Mouse (Mus musculus): ENCODE measurements at regions not wholly inside any gene's neighbourhood (a gene's known extent, or its start where the extent isn't known, plus 50 kb on each side); places are given as distances from the start of the nearest gene placed in this dataset.

- DNase-seq: no peak
These were observed 61.5 kb downstream of the Ccna1 start for GRCm38 (mm10) chr3:54993761-54994160.

- no peak for DNase-seq
These were observed 65.2 kb downstream of the Ccna1 start for GRCm38 (mm10) chr3:54990073-54990472.

DNA sequence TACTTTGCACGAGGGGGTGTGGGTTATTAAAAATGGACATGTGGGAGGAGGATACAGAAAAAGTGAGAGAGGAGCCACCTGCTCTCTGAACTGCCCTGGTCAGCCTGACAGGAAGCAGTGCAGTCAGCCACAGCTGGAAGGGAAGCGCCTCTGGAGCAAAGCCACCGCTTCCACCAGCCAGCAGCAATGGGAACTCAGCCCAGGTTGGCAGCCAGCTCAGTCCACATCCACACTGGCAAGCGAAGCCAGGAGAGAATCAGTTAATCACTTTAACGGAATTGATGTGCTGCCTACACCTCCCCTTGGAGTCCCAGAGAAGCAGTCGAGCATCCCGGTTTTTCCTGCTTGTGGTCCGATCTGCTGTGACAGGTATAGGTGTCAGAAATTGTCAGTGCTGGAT is 65.9 kb downstream of the Ccna1 start:
- peak; percentile 50 for DNase-seq

DNA sequence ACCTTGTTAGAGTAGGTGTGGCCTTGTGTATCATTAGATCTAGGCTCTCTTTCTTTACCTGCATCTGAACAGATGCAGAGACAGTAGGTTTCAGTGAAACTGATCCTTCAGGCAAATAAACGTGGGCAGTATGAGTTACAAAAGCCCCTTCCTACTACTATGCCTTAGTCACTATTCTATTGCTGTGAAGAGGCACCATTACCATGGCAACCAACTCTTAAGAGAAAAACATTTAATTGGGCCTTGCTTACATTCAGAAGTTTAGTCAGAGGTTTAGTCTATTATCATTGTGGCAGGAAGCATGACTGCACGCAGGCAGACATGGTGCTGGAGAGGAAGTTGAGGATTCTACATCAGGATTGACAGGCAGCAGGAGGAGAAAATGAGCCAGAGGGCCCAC is 65.8 kb upstream of the Sertm1 start:
- no peak for DNase-seq

DNA sequence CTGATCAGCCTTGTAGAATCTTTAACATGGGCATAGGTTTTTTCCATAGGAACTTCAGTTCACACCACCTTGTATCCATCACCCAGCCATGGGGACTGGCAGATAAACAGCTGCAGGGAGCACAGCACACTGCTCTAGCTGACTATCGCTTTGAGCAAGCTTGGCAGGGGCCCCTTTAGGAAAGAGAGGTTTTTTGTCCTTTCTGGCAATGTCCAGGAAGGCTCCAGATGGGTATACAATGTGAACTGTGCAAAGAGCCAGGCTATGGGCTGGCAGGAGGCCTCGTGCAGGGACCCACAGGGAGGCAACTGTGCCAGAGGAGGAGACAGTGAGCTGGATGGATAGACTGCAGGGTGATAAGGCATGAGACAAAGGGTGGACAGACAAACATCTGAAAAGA is 64.6 kb upstream of the Sertm1 start:
- DNase-seq: no peak

GRCm38 (mm10) chr3:54965512-54965911 is 49.8 kb upstream of the Sertm1 start:
- DNase-seq: no peak

Measured in right cerebral cortex, postnatal 14 days (tissue).